Mouse (Mus musculus): ENCODE data around the gene Serping1. TPM values are rescaled to one million over a fixed set of nuclear protein-coding genes. Genes with fewer than 3 reads are reported as not detected.
A peak's percentile ranks its signal among the peaks of the same experiment; 100 is the strongest.
"Not testable (repeated sequence)": the region's sequence is repeated elsewhere in the genome, so short reads cannot be mapped to it uniquely, and the experiment has no call there.

Serping1 gene
- polyA plus RNA-seq, 1 experiment from 2014 or later: 63.0 TPM

DNA sequence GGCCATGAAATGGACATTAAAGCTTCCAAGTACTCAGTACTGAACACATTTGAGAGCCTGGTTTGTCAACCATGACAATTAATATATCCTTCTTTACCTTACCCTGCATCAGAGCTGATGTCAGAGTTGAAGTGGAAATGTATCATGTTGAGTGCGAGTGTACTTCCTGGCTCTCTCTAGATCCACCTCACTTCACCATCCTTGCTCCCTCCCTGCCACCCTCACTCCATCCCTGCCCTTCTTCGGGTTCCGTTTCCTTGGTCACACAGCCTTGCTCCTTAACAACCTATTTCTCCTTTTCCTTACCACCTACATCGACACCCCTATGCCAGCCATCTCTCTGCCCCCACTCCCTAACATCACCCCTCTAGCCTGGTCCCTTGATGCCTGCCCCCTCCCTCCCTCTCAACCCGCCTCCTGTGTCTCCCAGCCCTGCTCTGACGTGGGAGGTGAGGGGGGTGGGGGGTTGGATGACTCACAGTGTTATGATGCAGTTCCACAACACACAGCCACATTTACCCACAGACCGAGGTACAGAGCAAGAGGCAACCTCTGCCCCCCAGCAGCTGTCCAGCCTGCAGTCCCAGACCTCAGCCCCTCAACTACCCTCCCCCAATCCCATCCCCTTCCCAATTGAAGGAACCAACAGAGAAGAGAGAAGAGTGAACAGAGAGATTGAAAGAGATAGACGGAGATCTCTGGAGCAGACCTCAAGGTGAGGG is 41.5 kb downstream of the Serping1 start, which contains the start of gene Ypel4:
Gene Ypel4, plus strand, starts transcription at position 480 of the 722 bp plus-strand sequence.
- Histone ChIP-seq H3K27ac (replicated peaks; ENCODE audit: low read depth, low read length) (0 out of 2 replicates have a peak within 1 kb of the TSS, but pooled peaks have one; percentile 39), H3K4me1 (ENCODE audit: control insufficient read depth, insufficient read depth, low read length) (peaks cover 39% of the 10 kb centered on the region), H3K9ac (ENCODE audit: low read depth, low read length) (peak within 1 kb of the TSS; percentile 68), H3K4me2 (ENCODE audit: low read depth, low read length) (peak within 1 kb of the TSS; percentile 70), H3K36me3 (ENCODE audit: control insufficient read depth, insufficient read depth, low read length) (no peaks in the 10 kb centered on the region), H3K4me3 (ENCODE audit: low read depth, low read length) (peak within 1 kb of the TSS; percentile 47), H3K27me3 (replicated peaks; ENCODE audit: control insufficient read depth, insufficient read depth, low read length) (no peaks in the 10 kb centered on the region), H3K9me3 (ENCODE audit: control insufficient read depth, low read length) (no peaks in the 10 kb centered on the region)
- 2% methylated on average over 8 of the region's 8 CpGs for WGBS
- ATAC-seq (ENCODE audit: low read depth) (peak; percentile 64), DNase-seq (ENCODE audit: low spot score) (peak; percentile 66)

DNA sequence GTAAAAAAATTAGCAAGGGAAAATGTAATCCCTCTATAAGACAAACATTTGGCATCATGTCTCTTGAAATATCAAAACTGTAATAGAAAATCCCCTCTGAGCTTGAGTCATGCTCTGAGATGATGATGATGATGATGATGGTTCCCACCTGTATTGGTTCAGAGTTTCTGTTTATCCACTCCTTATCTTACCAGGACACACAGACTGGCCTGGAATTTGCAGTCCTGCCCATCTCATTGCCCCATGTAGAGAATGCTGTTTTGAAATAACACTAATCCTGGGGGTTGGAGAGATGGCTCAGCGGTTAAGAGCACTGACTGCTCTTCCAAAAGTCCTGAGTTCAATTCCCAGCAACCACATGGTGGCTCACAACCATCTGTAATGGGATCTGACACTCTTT is 42.9 kb downstream of the Serping1 start:
- Histone ChIP-seq H3K4me2 (ENCODE audit: low read depth, low read length) (no peak overlapping the region), H3K9ac (ENCODE audit: low read depth, low read length) (no peak overlapping the region), H3K4me1 (ENCODE audit: control insufficient read depth, insufficient read depth, low read length) (peaks cover 31% of the 10 kb centered on the region), H3K27ac (replicated peaks; ENCODE audit: low read depth, low read length) (no peak overlapping the region), H3K9me3 (ENCODE audit: control insufficient read depth, low read length) (no peaks in the 10 kb centered on the region), H3K36me3 (ENCODE audit: control insufficient read depth, insufficient read depth, low read length) (no peaks in the 10 kb centered on the region), H3K4me3 (ENCODE audit: low read depth, low read length) (no peak overlapping the region), H3K27me3 (replicated peaks; ENCODE audit: control insufficient read depth, insufficient read depth, low read length) (no peaks in the 10 kb centered on the region)
- WGBS: 86% methylated on average over 1 of the region's 1 CpGs
- DNase-seq (ENCODE audit: low spot score): no peak
- no peak for ATAC-seq (ENCODE audit: low read depth)

DNA sequence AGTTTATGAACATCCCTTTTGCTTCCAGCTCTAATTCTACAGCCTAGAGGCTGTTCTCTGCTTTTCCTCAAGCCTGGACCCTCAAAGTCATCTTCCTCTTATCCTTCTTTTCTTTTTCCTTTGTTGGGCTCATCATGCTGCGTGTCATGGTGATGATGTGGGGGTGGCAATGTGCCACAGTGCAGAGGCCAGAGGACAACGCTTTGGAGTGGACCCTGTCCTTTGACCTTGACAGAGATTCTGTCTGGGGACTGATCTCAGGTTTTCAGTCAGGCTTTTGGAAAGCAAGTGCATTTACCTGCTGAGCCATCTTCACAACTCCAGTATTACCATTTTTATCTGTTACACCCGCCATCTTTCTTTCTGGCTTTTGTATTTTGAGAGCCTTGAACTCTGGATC is 44.0 kb downstream of the Serping1 start:
- DNase-seq (ENCODE audit: low spot score): no peak
- H3K4me1 ChIP-seq (ENCODE audit: control insufficient read depth, insufficient read depth, low read length): peaks cover 24% of the 10 kb centered on the region
- WGBS: 82% methylated on average over 3 of the region's 3 CpGs
- no peak overlapping the region for H3K4me2 ChIP-seq (ENCODE audit: low read depth, low read length)
- H3K27me3 ChIP-seq (replicated peaks; ENCODE audit: control insufficient read depth, insufficient read depth, low read length): no peaks in the 10 kb centered on the region
- no peak overlapping the region for H3K9ac ChIP-seq (ENCODE audit: low read depth, low read length)
- H3K4me3 ChIP-seq (ENCODE audit: low read depth, low read length): no peak overlapping the region
- H3K9me3 ChIP-seq (ENCODE audit: control insufficient read depth, low read length): no peaks in the 10 kb centered on the region
- no peaks in the 10 kb centered on the region for H3K36me3 ChIP-seq (ENCODE audit: control insufficient read depth, insufficient read depth, low read length)
- no peak overlapping the region for H3K27ac ChIP-seq (replicated peaks; ENCODE audit: low read depth, low read length)
- ATAC-seq (ENCODE audit: low read depth): no peak

DNA sequence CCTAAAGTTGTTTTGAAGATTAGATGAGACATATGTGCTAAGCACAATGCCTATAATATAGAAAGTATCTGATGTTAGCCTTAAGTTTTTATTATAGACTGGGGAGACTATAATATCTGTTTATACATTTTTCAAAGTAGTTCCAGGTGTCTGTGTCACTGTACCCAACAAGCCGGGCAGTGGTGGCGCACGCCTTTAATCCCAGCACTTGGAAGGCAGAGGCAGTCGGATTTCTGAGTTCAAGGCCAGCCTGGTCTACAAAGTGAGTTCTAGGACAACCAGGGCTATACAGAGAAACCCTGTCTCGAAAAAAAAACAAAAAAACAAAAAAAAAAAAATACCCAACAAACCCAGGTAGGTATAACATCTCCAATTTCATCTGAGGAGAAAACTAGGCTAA is 47.1 kb downstream of the Serping1 start:
- WGBS: 78% methylated on average over 5 of the region's 5 CpGs
- peaks cover 11% of the 10 kb centered on the region; the same call in 1 of the 2 replicates for H3K4me1 ChIP-seq (ENCODE audit: control insufficient read depth, insufficient read depth, low read length)
- ATAC-seq (ENCODE audit: low read depth): not testable (repeated sequence)

DNA sequence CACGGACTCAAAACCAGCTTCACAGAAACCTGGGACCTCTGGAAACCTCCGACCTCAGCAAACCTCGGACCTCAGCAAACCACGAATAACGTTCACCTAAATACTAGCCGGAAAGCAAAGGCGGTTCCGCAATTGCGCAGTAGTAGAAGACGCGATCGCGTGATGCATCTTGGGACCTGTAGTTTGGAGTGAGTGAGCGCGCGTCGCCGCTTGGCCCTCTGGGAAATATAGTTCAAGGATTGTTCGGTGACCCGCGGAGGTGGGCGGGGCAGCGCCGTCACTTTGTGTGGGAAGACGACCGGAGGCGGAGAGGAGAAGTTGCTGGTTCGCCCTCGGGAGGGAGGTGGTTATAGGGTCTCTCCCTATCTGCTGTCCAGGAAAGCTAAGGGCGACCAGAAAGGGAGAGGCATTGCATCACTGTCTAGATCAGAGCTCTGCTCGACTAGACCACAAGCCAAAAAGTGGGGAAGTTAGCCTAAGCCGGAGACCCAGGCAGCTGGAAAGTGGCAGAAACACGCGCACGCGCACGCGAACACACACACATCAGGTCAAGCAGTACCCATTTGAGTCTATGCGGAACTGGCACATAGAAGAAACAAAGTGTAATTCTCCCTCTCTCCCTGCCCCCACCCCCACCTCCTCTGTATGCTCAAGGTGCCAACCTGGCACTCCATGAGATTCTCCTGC is 47.9 kb downstream of the Serping1 start, which contains the start of gene Clp1:
Gene Clp1, minus strand, starts transcription at position 179 of the 687 bp plus-strand sequence.
- H3K36me3 ChIP-seq (ENCODE audit: control insufficient read depth, insufficient read depth, low read length): peaks cover 26% of the 10 kb centered on the region
- under 1% methylated on average over 39 of the region's 39 CpGs for WGBS
- peak; percentile 99 for DNase-seq (ENCODE audit: low spot score)

More for the DNA sequence above, 47.1 kb downstream of the Serping1 start:
- H3K9ac ChIP-seq (ENCODE audit: low read depth, low read length); H3K4me3 ChIP-seq (ENCODE audit: low read depth, low read length); DNase-seq (ENCODE audit: low spot score); H3K27ac ChIP-seq (replicated peaks; ENCODE audit: low read depth, low read length); H3K4me2 ChIP-seq (ENCODE audit: low read depth, low read length); H3K9me3 ChIP-seq (ENCODE audit: control insufficient read depth, low read length); H3K27me3 ChIP-seq (replicated peaks; ENCODE audit: control insufficient read depth, insufficient read depth, low read length): not testable (repeated sequence)
- peaks cover 25% of the 10 kb centered on the region for H3K36me3 ChIP-seq (ENCODE audit: control insufficient read depth, insufficient read depth, low read length)

DNA sequence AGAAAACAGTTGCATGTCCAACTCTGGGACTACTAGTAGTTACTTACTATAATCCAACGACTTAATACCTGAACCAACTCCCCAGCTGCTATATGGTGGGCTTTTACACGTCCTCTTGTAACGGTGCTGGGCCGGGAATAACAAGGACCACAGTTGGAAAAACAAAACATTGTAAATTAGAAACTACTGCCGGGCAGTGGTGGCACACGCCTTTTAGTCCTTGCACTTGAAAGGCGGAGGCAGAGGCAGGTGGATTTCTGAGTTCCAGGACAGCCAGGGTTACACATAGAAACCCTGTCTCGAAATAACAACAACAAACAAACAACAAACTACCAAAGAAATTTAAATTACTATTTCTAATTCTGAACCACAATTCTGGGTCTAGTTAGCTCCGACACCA is 48.5 kb downstream of the Serping1 start:
- Histone ChIP-seq H3K27me3 (replicated peaks; ENCODE audit: control insufficient read depth, insufficient read depth, low read length) (no peaks in the 10 kb centered on the region), H3K9ac (ENCODE audit: low read depth, low read length) (peak overlapping the region; percentile 69), H3K27ac (replicated peaks; ENCODE audit: low read depth, low read length) (no peak overlapping the region), H3K36me3 (ENCODE audit: control insufficient read depth, insufficient read depth, low read length) (peaks cover 26% of the 10 kb centered on the region), H3K4me1 (ENCODE audit: control insufficient read depth, insufficient read depth, low read length) (peaks cover 11% of the 10 kb centered on the region; the same call in 1 of the 2 replicates), H3K9me3 (ENCODE audit: control insufficient read depth, low read length) (no peaks in the 10 kb centered on the region), H3K4me3 (ENCODE audit: low read depth, low read length) (peak overlapping the region; percentile 61), H3K4me2 (ENCODE audit: low read depth, low read length) (peak overlapping the region; percentile 63)
- ATAC-seq (ENCODE audit: low read depth) (no peak), DNase-seq (ENCODE audit: low spot score) (no peak)
- 2% methylated on average over 9 of the region's 9 CpGs for WGBS

More for the DNA sequence above, 47.9 kb downstream of the Serping1 start, which contains the start of gene Clp1:
- Histone ChIP-seq H3K4me3 (ENCODE audit: low read depth, low read length) (peak within 1 kb of the TSS; percentile 61), H3K4me2 (ENCODE audit: low read depth, low read length) (peak within 1 kb of the TSS; percentile 63), H3K4me1 (ENCODE audit: control insufficient read depth, insufficient read depth, low read length) (peaks cover 11% of the 10 kb centered on the region; the same call in 1 of the 2 replicates), H3K9ac (ENCODE audit: low read depth, low read length) (peak within 1 kb of the TSS; percentile 70), H3K27me3 (replicated peaks; ENCODE audit: control insufficient read depth, insufficient read depth, low read length) (no peaks in the 10 kb centered on the region), H3K27ac (replicated peaks; ENCODE audit: low read depth, low read length) (peak within 1 kb of the TSS; percentile 87), H3K9me3 (ENCODE audit: control insufficient read depth, low read length) (no peaks in the 10 kb centered on the region)
- ATAC-seq (ENCODE audit: low read depth): peak; percentile 97

DNA sequence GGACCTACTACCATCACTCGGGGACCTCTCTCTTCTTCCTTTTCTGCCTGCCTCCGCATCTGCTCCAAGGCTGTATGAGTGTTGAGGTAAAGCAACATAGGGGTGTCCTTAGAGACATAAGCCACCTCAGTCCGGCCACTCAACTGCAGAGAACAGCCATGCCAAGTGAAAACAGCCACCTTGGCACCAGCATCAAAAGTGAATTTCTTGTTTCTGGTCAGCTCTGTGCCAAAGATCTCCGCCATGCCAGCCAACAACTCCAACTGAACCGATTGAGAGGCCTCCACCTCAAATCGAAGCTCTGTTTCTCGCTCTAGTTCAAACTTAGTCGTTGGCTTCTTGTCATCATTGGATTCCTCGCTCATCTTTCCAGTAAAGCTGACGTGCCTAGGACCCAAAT is 49.5 kb downstream of the Serping1 start:
- H3K27ac ChIP-seq (replicated peaks; ENCODE audit: low read depth, low read length): no peak overlapping the region
- H3K27me3 ChIP-seq (replicated peaks; ENCODE audit: control insufficient read depth, insufficient read depth, low read length): no peaks in the 10 kb centered on the region
- DNase-seq (ENCODE audit: low spot score) (no peak), ATAC-seq (ENCODE audit: low read depth) (no peak)
- H3K9me3 ChIP-seq (ENCODE audit: control insufficient read depth, low read length): no peaks in the 10 kb centered on the region
- peak overlapping the region; percentile 63; the same call in 1 of the 2 replicates for H3K4me2 ChIP-seq (ENCODE audit: low read depth, low read length)
- 93% methylated on average over 10 of the region's 10 CpGs for WGBS
- H3K4me1 ChIP-seq (ENCODE audit: control insufficient read depth, insufficient read depth, low read length): peaks cover 11% of the 10 kb centered on the region; the same call in 1 of the 2 replicates
- H3K36me3 ChIP-seq (ENCODE audit: control insufficient read depth, insufficient read depth, low read length): peaks cover 31% of the 10 kb centered on the region
- H3K9ac ChIP-seq (ENCODE audit: low read depth, low read length): no peak overlapping the region
- no peak overlapping the region for H3K4me3 ChIP-seq (ENCODE audit: low read depth, low read length)

DNA sequence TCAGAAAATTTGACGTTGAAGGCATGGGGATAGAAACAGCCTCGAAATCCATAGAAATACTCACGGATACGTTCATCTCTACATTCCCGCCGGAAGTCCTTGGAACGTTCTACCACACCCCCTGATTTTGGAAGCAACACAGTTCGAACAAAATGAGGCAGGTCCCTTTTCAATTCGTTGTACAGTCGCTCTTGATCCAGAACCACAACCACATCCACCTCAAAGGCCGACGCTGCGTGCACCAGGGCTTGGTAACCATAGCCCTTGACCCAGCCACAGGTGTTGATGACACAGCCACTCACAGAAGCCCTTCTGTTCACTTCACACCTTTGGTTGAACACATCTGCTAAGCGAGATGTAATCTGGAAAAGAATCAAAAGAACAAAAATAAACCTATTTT is 51.4 kb downstream of the Serping1 start:
- H3K4me3 ChIP-seq (ENCODE audit: low read depth, low read length): no peak overlapping the region
- no peak overlapping the region for H3K9ac ChIP-seq (ENCODE audit: low read depth, low read length)
- no peak for DNase-seq (ENCODE audit: low spot score)
- H3K4me2 ChIP-seq (ENCODE audit: low read depth, low read length): no peak overlapping the region
- H3K27ac ChIP-seq (replicated peaks; ENCODE audit: low read depth, low read length): no peak overlapping the region
- H3K4me1 ChIP-seq (ENCODE audit: control insufficient read depth, insufficient read depth, low read length): peaks cover 11% of the 10 kb centered on the region; the same call in 1 of the 2 replicates
- H3K9me3 ChIP-seq (ENCODE audit: control insufficient read depth, low read length): no peaks in the 10 kb centered on the region
- no peaks in the 10 kb centered on the region for H3K27me3 ChIP-seq (replicated peaks; ENCODE audit: control insufficient read depth, insufficient read depth, low read length)
- WGBS: 93% methylated on average over 14 of the region's 14 CpGs
- no peak for ATAC-seq (ENCODE audit: low read depth)
- peaks cover 31% of the 10 kb centered on the region for H3K36me3 ChIP-seq (ENCODE audit: control insufficient read depth, insufficient read depth, low read length)

Measured in embryonic facial prominence, embryonic 14.5 days (tissue).